Mouse (Mus musculus) limb, embryonic 15.5 days (tissue): ENCODE measurements around the gene Cep97. TPM values are rescaled to one million over a fixed set of nuclear protein-coding genes. Genes with fewer than 3 reads are reported as not detected.
"Not testable (repeated sequence)": the region's sequence is repeated elsewhere in the genome, so short reads cannot be mapped to it uniquely, and the experiment has no call there.

Experiments used
- ATAC-seq: fragments of 200-750 bp; cut with Nextera tagmentation; 2 replicates; pipeline ENCODE4 v1.8.0; 2017; ENCODE audit warnings: low read depth, moderate TSS enrichment; ENCODE audit not compliant: insufficient number of reproducible peaks, low FRiP score, low TSS enrichment
- H3K27ac ChIP-seq: fragments of 300-500 bp; sonication (generic); 2 replicates; pipeline ENCODE4 v1.5.1; 2015; ENCODE audit warnings: moderate library complexity, mild to moderate bottlenecking, inconsistent platforms
- H3K27me3 ChIP-seq: fragments of 300-500 bp; sonication (generic); 2 replicates; pipeline ENCODE4 v1.6.1; 2015; ENCODE audit warnings: inconsistent platforms
- H3K36me3 ChIP-seq: fragments of 300-500 bp; sonication (generic); 2 replicates; pipeline ENCODE4 v1.6.1; 2015; ENCODE audit warnings: inconsistent platforms
- H3K4me1 ChIP-seq: fragments of 300-500 bp; sonication (generic); 2 replicates; pipeline ENCODE4 v1.6.1; 2015; ENCODE audit warnings: inconsistent platforms
- H3K4me2 ChIP-seq: fragments of 300-500 bp; sonication (generic); 2 replicates; pipeline ENCODE4 v1.6.1; 2015; ENCODE audit warnings: mild to moderate bottlenecking, inconsistent platforms
- H3K4me3 ChIP-seq: fragments of 300-500 bp; sonication (generic); 2 replicates; pipeline ENCODE4 v1.5.1; 2015; ENCODE audit warnings: mild to moderate bottlenecking, inconsistent platforms
- H3K9ac ChIP-seq: fragments of 300-500 bp; sonication (generic); 2 replicates; pipeline ENCODE4 v1.6.1; 2015; ENCODE audit warnings: inconsistent platforms
- H3K9me3 ChIP-seq: fragments of 300-500 bp; sonication (generic); 2 replicates; pipeline ENCODE4 v1.6.1; 2016; ENCODE audit warnings: inconsistent platforms
- WGBS: fragments of 180-500 bp; shearing (Covaris S2); methylation state at CpG from one replicate; pipeline ENCODE4 v1.1.7; 2015; 5-methylcytosine and 5-hydroxymethylcytosine counted together
- polyA plus RNA-seq: library from polyadenylated mRNA; unstranded; fragments of >200 nt; fragmentation: Nextera tagmentation; extraction: Ambion mirVana; gene quantifications from 2 replicates; pipeline ENCODE4 v1.2.1, GENCODE M21; 2015

The Cep97 gene
- polyA plus RNA-seq, 1 experiment from 2014 or later, result 7.2 TPM

DNA sequence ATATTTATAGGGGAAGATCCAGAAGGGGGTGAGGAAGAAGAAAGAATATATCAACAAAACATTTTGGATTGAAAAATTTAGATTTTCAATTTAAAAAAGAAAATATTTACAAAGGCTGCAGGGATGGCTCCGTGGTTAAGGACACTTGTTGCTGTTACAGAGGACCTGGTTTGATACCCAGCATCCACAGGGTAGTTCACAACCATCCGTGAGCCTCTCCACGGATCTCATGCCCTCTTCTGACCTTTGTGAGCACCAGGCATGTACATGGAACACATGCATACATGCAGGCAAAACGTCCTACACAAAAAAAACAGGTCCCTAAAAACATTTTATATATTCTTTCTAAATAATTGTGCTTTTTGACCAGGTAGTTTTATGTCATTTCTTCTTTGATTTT lies 70.8 kb downstream of the Cep97 start:
- H3K9ac ChIP-seq, result no peak overlapping the region
- H3K4me2 ChIP-seq, result no peak overlapping the region
- no peaks in the 10 kb centered on the region for H3K4me1 ChIP-seq
- H3K27me3 ChIP-seq, result no peaks in the 10 kb centered on the region
- H3K27ac ChIP-seq, result no peak overlapping the region
- H3K9me3 ChIP-seq, result no peaks in the 10 kb centered on the region
- no peak for ATAC-seq
- H3K4me3 ChIP-seq, result no peak overlapping the region
- 65% methylated on average over 4 of the region's 4 CpGs for WGBS
- H3K36me3 ChIP-seq, result 0 out of 2 replicates have a peak, but pooled peaks cover 2% of the 10 kb centered on the region

GRCm38 (mm10) chr16:55863149-55863815 lies 71.4 kb downstream of the Cep97 start:
- no peak for ATAC-seq

DNA sequence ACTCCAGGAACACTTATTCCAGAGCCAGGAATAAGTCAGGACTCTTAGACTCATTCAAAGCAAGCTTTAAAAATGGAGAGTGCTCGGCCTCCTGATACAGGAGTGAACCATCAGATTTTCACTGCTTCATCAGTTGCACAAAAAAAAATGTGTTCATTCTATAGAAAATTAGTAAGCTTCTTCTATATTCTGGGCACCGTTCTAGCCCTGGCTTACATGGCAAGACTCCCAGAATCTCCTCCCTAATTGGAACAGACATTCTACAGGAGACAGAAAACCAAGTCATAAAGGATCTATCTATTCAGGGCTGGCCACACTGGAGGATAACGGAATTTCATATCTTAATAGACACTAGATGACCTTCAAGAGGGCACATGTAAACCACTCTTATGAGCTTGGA lies 73.6 kb downstream of the Cep97 start:
- H3K4me2 ChIP-seq, result no peak overlapping the region
- 81% methylated on average over 3 of the region's 3 CpGs for WGBS

More at GRCm38 (mm10) chr16:55863149-55863815, 71.4 kb downstream of the Cep97 start:
- Histone ChIP-seq H3K36me3 (0 out of 2 replicates have a peak, but pooled peaks cover 2% of the 10 kb centered on the region), H3K4me1 (no peaks in the 10 kb centered on the region), H3K9ac (no peak overlapping the region), H3K9me3 (no peaks in the 10 kb centered on the region), H3K27me3 (no peaks in the 10 kb centered on the region), H3K4me2 (no peak overlapping the region), H3K4me3 (no peak overlapping the region), H3K27ac (no peak overlapping the region)
- 25% methylated on average over 7 of the region's 7 CpGs for WGBS

DNA sequence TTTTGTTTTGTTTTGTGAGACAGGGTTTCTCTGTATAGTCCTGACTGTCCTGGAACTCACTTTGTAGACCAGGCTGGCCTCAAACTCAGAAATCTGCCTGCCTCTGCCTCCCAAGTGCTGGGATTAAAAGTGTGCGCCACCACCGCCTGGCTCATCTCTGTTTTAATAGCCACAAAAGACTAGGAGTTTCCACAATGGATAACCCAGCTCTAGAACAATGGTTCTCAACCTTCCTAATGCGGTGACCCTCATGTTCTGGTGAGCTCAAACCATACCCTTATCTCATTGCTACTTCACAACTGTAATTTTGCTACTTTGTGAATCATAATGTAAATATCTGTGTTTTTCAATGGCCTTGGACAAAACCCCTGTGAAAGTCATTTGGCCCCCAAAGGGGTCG lies 75.2 kb downstream of the Cep97 start:
- H3K36me3 ChIP-seq, H3K27me3 ChIP-seq, H3K27ac ChIP-seq, ATAC-seq, H3K9me3 ChIP-seq, H3K4me1 ChIP-seq, H3K9ac ChIP-seq, H3K4me3 ChIP-seq, H3K4me2 ChIP-seq: not testable (repeated sequence)
- 92% methylated on average over 4 of the region's 4 CpGs for WGBS

More for the DNA sequence above, 73.6 kb downstream of the Cep97 start:
- 0 out of 2 replicates have a peak, but pooled peaks cover 2% of the 10 kb centered on the region for H3K36me3 ChIP-seq
- no peak overlapping the region for H3K4me3 ChIP-seq
- no peaks in the 10 kb centered on the region for H3K4me1 ChIP-seq
- no peak for ATAC-seq
- no peak overlapping the region for H3K9ac ChIP-seq
- no peaks in the 10 kb centered on the region for H3K9me3 ChIP-seq
- no peaks in the 10 kb centered on the region for H3K27me3 ChIP-seq
- no peak overlapping the region for H3K27ac ChIP-seq

GRCm38 (mm10) chr16:55858465-55858864 lies 76.2 kb downstream of the Cep97 start:
- H3K9ac ChIP-seq, result no peak overlapping the region
- H3K9me3 ChIP-seq, result no peaks in the 10 kb centered on the region
- no peak overlapping the region for H3K27ac ChIP-seq
- 0 out of 2 replicates have a peak, but pooled peaks cover 2% of the 10 kb centered on the region for H3K36me3 ChIP-seq
- 61% methylated on average over 6 of the region's 6 CpGs for WGBS
- H3K4me1 ChIP-seq, result no peaks in the 10 kb centered on the region
- no peak overlapping the region for H3K4me3 ChIP-seq
- ATAC-seq, result no peak
- no peak overlapping the region for H3K4me2 ChIP-seq
- H3K27me3 ChIP-seq, result no peaks in the 10 kb centered on the region

DNA sequence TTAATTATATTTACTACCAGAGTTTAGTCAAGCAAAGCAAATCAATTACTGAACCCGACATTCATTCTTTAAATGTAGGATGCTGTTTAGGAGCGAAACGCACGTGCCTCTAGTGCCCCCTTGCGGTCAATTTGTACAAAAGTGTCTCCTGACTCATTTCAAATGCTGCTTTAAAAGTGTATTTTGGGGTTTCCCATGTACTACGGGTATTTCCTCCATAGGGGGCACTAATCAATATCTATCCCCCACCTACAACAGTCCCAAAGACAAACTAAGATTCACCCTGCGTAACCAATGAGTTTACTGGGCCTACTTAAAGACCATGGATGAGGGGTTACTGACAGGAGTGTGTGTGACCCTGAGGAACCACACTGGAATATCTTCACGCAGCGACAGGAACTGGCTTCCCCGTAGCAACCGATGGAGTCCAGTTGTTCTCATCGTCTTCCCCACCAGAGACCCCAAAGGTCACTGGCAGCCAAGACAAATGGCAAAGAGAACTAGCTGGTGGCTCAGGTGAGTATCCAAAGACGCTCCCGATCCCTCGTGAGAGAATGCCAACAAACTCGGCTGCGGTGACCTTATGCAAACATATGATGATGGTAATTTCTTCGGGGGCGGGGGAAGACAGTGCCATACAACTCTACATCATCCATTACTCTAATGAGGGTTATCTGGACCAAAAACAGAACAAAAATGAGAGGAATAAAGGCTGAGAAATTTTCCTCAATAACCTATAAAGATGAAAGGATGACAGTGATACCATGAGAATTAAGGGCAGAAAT lies 81.5 kb downstream of the Cep97 start:
- WGBS, result 57% methylated on average over 19 of the region's 19 CpGs
- no peak overlapping the region for H3K4me2 ChIP-seq
- no peaks in the 10 kb centered on the region for H3K27me3 ChIP-seq
- H3K4me3 ChIP-seq, result no peak overlapping the region
- no peaks in the 10 kb centered on the region for H3K36me3 ChIP-seq
- no peak overlapping the region for H3K9ac ChIP-seq
- ATAC-seq, result no peak
- H3K9me3 ChIP-seq, result no peaks in the 10 kb centered on the region
- no peaks in the 10 kb centered on the region for H3K4me1 ChIP-seq
- H3K27ac ChIP-seq, result no peak overlapping the region

DNA sequence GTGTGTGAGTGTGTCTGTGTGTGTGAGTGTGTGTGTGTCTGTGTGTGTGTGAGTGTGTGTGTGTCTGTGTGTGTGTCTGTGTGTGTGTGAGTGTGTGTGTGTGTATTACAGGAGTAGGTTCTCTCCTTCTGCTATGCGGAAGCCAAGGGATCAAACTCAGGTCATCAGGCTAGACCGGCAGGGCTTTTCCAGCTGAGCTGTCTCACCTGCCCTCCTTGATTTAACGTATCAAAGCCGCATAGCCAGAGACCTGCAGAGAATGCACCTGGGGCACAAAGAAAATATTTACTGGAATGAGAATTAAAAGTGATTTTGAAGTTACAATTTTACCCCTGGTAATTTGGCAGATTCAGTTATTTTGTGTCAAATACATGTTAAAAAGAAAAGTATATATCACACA lies 82.1 kb downstream of the Cep97 start:
- WGBS, result 26% methylated on average over 4 of the region's 4 CpGs
- no peak overlapping the region for H3K4me2 ChIP-seq

DNA sequence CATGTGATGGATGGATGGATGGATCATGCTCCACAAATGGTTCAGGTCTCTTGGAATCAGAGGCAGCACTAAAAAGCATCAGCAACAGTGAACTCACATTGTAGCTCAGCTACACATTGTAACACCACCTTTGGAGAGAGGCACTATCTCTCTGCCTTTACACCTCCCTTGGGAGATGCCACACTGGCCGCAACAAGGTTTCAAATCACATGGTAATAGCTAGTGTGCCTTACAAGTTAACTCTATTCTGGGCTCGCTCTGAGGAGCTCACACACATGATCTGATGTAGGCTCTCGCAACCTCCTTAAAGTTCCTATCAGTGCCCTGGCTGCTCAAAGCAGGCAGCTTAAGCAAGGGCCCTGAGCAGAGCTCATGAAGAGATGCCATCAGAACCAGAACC lies 84.2 kb downstream of the Cep97 start:
- H3K9ac ChIP-seq, result no peak overlapping the region
- H3K4me2 ChIP-seq, result no peak overlapping the region
- WGBS, result 79% methylated on average over 3 of the region's 3 CpGs
- no peak overlapping the region for H3K27ac ChIP-seq
- no peaks in the 10 kb centered on the region; the same call in 1 of the 2 replicates for H3K36me3 ChIP-seq
- H3K4me3 ChIP-seq, result no peak overlapping the region
- no peaks in the 10 kb centered on the region for H3K27me3 ChIP-seq
- H3K4me1 ChIP-seq, result no peaks in the 10 kb centered on the region
- ATAC-seq, result no peak
- no peaks in the 10 kb centered on the region for H3K9me3 ChIP-seq

More for the DNA sequence above, 82.1 kb downstream of the Cep97 start:
- Histone ChIP-seq H3K9me3 (no peaks in the 10 kb centered on the region), H3K4me1 (no peaks in the 10 kb centered on the region), H3K9ac (no peak overlapping the region), H3K4me3 (no peak overlapping the region), H3K36me3 (no peaks in the 10 kb centered on the region), H3K27me3 (no peaks in the 10 kb centered on the region), H3K27ac (no peak overlapping the region)
- ATAC-seq, result no peak

Other genes starting within 250 kb of the Cep97 start
- 4.6 TPM in 2 replicates for gene Nfkbiz, start 96.0 kb downstream of the Cep97 start, polyA plus RNA-seq
- 0.45 and 0.59 TPM in 2 replicates for gene Nxpe3, start 39.6 kb downstream of the Cep97 start, polyA plus RNA-seq
- 617 and 730 TPM in 2 replicates for gene Rpl24, start 31.4 kb upstream of the Cep97 start, polyA plus RNA-seq
- gene Zbtb11, start 39.0 kb upstream of the Cep97 start, polyA plus RNA-seq, result 17.7 and 20.9 TPM in 2 replicates
- gene Pcnp, start 94.9 kb upstream of the Cep97 start, polyA plus RNA-seq, result 220 and 225 TPM in 2 replicates
- gene Trmt10c, start 103.0 kb upstream of the Cep97 start, polyA plus RNA-seq, result 24.3 and 24.7 TPM in 2 replicates
- 36.1 and 36.9 TPM in 2 replicates for gene Senp7, start 113.5 kb upstream of the Cep97 start, polyA plus RNA-seq